Mouse (Mus musculus) splenic B cell, adult 2 months (primary cell): Measurements from ENCODE around the gene Olfr786.

Experiments used
- DNase-seq: peaks from one replicate; pipeline ENCODE4 v3.0.0-alpha.2; 2011; ENCODE audit warnings: low read depth, low spot score
- H3K27me3 ChIP-seq: 2 replicates; pipeline ENCODE4 v1.6.1; 2012; ENCODE audit warnings: mild to moderate bottlenecking, low read length, moderate library complexity, mixed read lengths; ENCODE audit not compliant: control insufficient read depth, poor library complexity, insufficient read depth, severe bottlenecking
- H3K36me3 ChIP-seq: 2 replicates; pipeline ENCODE4 v1.6.1; 2012; ENCODE audit warnings: mild to moderate bottlenecking, low read length, moderate library complexity, mixed read lengths; ENCODE audit not compliant: control insufficient read depth, poor library complexity, insufficient read depth, severe bottlenecking

Olfr786 gene

DNA sequence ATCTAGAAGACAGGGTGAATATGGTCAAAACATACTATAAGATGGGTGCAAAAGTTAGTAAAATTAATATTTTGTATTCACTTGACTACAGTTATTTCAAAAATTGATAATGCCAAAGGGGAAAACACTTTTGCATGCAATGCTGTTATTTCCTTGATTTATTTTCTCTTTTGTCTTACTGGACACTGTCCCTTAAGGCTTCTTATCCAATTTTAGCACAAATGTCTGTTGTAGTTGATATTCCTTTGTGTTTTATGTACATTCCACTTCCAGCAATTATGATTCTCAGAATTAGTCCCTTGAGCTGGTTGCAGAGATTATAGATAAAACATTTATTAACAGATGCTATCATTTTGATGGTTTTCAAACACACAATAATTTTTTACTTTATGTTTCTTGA is at the start of gene Olfr786:
Olfr786 (plus strand) TSS at position 301 of the 400 bp plus-strand sequence.
- H3K27me3 ChIP-seq, result no peaks in the 10 kb centered on the region
- DNase-seq, result no peak
- H3K36me3 ChIP-seq, result no peaks in the 10 kb centered on the region

DNA sequence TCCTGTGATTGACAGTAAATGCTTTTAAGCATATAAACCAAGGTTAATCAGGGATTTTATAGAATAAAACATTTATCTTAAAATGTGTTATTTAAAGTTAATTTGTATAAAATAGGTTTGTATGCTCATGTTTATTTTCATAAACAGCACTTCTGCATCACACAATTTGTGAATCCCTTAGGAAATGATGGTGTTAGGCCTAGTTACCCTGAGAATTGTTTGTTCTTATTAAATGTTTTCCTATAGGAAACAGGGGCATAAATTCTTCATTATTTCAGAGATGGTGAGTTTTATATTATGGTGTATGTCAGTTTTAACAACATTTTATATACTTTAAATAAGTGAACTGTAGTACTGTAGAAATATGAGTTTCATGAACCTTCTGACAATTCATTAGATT is 43.3 kb upstream of the Olfr786 start, which contains the start of gene Olfr784:
Olfr784 (plus strand) TSS at position 301 of the 400 bp plus-strand sequence.
- no peak for DNase-seq
- Histone ChIP-seq H3K36me3 (no peaks in the 10 kb centered on the region), H3K27me3 (no peaks in the 10 kb centered on the region; the same call in 1 of the 2 replicates)

DNA sequence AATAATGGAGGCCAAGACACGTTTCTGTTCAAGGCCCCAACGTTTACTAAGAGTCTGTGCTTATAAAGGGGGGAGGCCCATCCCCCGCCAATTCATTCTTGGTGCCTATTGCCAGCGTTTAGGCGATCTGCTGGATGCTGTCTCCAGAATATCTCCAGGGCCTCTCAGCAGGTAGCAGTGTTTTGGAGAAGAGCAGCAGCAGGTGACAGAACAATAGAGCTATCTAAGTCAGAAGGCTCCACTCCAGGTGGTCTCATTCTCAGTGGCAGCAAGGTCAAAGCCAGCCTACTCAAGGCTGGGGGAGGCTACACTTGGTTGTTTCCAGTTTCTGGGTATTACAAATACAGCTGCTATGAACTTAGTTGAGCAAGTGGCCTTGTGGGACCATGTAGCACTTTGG is 26.2 kb upstream of the Olfr786 start:
- no peak for DNase-seq
- H3K36me3 ChIP-seq, result no peaks in the 10 kb centered on the region
- no peaks in the 10 kb centered on the region for H3K27me3 ChIP-seq

DNA sequence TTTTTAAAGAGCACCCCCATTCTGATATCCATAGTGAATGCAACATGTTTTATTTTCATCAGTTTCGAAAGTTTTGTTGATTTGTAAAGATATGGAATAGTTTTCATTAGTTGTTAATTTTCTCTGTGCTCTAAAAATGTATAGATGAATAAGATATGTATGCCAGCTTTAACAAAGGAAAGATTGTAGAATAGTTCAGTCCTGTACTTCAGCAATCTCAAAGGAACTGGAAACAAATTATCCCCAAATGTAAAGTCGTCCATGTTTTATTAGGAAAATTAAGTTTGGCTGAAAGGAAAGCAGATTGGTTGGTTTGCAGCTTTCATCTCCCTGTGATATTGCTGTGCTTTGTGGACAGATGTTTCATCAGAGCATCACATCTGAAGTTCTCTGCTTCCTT is 22.0 kb upstream of the Olfr786 start, which contains the start of gene Olfr785:
Olfr785 (plus strand) TSS at position 301 of the 400 bp plus-strand sequence.
- Histone ChIP-seq H3K36me3 (no peaks in the 10 kb centered on the region), H3K27me3 (no peaks in the 10 kb centered on the region)
- DNase-seq, result no peak

DNA sequence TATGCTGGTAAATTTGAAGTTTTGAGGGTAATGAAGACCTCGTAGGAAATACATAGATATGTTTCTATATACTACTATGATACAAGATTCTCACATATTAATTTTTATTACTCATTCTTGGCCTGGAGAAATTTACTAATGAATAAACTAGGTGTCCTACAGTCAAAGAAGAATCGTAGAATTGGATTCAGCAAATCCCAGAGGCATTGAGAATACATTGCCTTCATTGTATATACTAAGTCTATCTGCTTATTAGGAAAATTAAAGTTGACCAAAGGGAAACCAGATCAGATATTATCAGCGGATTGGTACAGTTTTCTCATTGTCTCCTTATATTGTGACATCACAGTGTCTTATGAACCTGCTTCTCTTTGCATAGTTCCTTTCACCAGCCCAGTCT is 34.5 kb downstream of the Olfr786 start, which contains the start of gene Olfr787:
Olfr787 (plus strand) TSS at position 301 of the 400 bp plus-strand sequence.
- Histone ChIP-seq H3K27me3 (no peaks in the 10 kb centered on the region), H3K36me3 (no peaks in the 10 kb centered on the region)
- no peak for DNase-seq

DNA sequence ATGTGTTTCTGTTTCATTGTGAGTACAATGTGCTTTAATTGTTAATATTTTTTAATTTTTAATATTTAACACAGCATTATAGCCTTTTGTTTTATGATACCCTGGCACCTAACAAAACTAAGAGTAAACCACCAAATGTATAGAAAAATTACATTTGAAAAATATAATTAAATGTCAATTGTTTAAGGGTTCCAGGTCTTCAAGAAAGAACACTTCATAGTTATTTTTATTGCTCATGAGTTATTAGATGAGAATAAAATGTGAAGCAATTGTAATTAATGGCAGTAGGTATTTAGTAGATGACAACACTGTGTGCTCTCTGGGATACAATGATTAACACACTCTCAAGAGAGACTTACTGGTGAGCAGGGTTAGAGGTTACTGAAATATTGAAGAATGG is 43.6 kb downstream of the Olfr786 start, which contains the start of gene Olfr788:
Olfr788 (plus strand) TSS at position 301 of the 400 bp plus-strand sequence.
- DNase-seq, result no peak
- no peaks in the 10 kb centered on the region for H3K27me3 ChIP-seq
- H3K36me3 ChIP-seq, result no peaks in the 10 kb centered on the region

DNA sequence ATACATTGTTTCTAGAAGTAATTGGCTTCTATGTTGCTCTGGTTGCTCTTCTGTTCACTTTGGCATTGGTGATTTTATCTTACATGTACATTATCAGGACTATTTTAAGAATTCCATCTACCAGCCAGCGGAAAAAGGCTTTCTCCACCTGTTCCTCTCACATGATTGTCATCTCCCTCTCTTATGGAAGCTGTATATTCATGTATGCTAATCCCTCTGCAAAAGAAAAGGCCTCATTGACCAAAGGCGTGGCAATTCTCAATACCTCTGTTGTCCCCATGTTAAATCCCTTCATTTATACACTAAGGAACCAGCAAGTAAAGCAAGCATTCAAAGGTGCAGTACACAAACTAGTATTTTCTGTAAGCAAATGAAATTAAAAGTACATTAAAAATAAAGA is 46.1 kb downstream of the Olfr786 start:
- DNase-seq, result no peak
- H3K27me3 ChIP-seq, result no peaks in the 10 kb centered on the region
- no peaks in the 10 kb centered on the region for H3K36me3 ChIP-seq

DNA sequence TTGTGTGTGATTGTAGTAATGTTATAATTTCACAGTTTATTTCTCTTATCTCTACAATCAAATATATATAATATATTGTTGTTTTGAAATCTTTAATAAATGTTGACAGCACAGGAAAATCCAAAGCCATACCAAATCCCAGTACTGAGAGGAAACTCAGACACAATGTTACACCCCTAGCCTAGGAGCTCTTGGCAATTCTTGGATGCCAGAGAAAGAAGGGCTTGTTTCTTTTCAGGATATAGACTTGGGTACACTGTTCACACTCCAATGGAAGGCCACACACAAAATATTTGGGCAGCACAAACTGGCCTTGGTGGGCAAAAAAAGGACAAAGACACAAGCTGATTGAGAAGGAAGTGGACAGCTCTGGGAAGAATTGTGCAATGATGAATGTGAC is 46.6 kb downstream of the Olfr786 start:
- no peaks in the 10 kb centered on the region for H3K27me3 ChIP-seq
- H3K36me3 ChIP-seq, result no peaks in the 10 kb centered on the region
- DNase-seq, result no peak

DNA sequence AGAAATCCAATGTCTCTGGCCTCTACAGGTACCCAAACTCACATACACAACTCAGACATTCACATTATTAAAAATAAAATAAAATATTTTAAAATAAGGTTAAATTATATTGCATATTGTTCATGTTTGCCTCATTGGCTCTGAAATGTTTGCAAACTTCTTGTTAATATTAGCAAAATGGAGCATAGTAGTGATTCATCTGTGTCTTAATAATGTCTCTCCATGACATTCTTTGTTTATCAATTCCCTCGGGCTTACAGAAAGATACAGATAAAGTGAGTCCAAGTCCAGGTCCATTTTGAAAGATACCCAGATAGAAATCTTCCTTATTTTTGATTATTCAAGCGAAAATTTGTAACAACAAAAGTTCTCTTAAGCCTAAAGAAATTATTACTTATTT is 57.3 kb downstream of the Olfr786 start, which contains the start of gene Olfr789:
Olfr789 (plus strand) TSS at position 301 of the 400 bp plus-strand sequence.
- H3K27me3 ChIP-seq, result no peaks in the 10 kb centered on the region
- no peaks in the 10 kb centered on the region for H3K36me3 ChIP-seq
- no peak for DNase-seq
